Mouse (Mus musculus) neutrophil, adult 5-6 weeks (primary cell): Measurements from ENCODE around the gene Cnot3. TPM values are rescaled to one million over a fixed set of nuclear protein-coding genes. Genes with fewer than 3 reads are reported as not detected.
"Not testable (repeated sequence)": the region's sequence is repeated elsewhere in the genome, so short reads cannot be mapped to it uniquely, and the experiment has no call there.

ENCODE experiments used
- ATAC-seq: fragments of 151-379, 151-347 bp; 2 replicates; pipeline ENCODE4 v1.8.0; 2017; ENCODE audit warnings: mild to moderate bottlenecking, moderate TSS enrichment; ENCODE audit not compliant: insufficient number of reproducible peaks, poor library complexity, low FRiP score, severe bottlenecking; ENCODE audit errors: extremely low read depth
- total RNA-seq: library from RNA; stranded (forward); fragments of 200-1000 nt; gene quantifications from 2 replicates; pipeline ENCODE4 v1.2.3, GENCODE M21; 2017

Cnot3 gene
- 55.9 TPM in 2 replicates for total RNA-seq

DNA sequence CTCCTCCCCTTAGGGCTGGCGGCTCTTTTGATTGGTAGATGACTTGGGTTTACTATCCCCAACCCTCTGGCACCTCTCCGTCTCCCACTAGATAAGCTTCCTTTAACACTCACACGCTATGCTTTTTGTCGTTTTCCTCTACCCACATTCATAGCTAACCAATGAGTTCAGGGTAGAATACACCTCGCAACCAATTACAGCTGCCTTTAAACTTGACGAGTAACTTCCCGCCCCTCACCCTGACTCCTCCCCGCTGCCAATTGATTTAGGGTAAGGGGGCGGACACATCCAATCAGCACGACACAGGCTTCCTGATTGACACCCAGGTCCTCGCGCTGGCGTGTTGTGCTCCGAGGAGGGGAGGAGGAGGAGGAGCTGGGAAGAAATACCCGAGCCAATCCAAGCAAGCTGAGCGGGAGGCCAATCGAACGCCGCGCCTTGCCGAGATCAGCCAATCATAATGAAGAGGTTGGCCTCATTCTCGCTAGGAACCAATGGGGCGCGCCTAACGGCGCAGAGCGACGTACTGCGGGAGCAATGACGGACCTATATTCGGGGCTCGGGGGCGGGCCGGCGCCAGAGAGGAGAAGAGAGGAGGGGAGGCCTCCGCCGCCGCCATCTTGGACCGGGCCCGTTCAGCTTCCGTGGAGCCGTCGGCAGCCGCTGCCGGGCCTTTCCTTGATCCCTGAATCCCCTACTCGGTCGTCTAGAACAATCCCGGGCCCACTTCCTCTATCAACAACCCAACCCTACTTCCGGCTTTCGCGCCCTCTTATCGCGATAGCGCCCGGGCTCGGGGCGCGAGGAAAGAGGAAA, at the start of gene Cnot3:
Gene Cnot3, plus strand, starts transcription at position 597 of the 816 bp plus-strand sequence.
- ATAC-seq, result peak; percentile 89

DNA sequence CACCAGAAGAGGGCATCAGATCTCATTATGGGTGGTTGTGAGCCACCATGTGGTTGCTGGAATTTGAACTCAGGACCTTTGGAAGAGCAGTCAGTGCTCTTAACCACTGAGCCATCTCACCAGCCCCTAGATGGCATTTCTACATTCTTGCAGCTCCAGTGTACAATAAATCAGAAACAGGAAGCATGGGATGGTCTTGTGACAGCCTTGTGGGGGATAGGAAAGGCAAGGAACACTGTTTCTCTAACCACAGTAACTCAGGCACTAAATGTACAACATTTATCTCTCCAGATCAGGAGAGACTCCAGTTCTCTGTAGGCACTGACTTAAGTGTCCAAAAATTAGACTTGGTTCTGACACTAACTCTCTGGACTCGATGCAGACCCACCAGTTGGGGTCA, 47.3 kb upstream of the Cnot3 start:
- not testable (repeated sequence) for ATAC-seq

DNA sequence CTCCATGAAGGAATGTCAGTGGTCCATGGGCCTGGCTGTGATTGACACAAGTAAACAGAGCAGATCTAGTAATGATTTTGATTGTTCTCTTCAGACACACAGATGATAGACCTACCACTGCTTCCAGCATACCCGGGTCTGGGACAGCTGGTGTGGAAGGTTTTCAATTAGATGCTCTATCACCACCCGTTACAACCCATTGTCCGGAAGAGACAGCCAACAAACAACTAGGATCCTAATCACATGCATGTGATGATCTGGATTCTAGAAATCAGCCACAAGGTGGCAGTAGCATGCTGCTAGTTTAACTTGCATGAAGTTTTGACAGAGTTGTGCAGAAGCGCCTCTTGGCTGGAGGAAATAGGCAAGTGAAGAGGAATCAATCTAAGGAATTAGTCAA, 43.9 kb upstream of the Cnot3 start:
- peak; percentile 90 for ATAC-seq

DNA sequence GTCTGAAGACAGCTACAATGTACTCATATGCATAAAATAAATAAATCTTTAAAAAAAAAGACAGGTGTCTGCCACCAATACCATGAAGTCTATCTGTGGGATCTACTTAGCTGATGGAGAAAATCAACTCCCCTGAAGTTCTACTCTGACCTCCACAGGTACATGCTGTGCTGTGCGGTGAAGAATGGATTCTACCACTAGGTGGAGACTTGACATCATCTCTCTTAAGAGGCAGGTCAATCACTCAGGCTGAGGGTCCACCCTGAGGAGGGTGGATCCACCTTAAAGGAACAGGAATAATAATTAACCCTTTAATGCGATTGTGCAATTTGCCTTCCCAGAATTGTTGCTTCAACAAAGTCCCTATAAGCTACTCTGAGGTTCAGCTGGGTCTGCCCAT, 38.3 kb upstream of the Cnot3 start:
- ATAC-seq, result peak; percentile 44; the same call in 1 of the 2 replicates

DNA sequence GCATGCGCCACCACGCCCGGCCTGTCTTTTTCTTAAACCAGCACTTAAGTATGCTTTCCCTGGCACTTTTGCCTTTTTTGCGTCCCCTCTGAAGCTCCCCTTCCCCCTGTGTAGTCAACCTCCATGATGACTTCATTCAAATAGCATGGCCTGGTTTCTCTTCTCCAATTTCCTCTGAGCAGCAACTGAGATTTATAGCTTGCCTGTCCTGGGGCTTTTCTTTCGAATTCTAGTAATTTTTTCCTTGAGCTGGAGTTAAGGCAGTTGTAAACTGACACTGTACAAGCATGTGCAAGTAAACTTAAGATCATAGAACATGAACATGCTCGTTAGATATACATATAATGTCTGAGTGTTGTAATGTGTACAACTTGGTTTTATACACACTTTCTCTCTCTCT, 37.7 kb upstream of the Cnot3 start:
- ATAC-seq, result no peak

DNA sequence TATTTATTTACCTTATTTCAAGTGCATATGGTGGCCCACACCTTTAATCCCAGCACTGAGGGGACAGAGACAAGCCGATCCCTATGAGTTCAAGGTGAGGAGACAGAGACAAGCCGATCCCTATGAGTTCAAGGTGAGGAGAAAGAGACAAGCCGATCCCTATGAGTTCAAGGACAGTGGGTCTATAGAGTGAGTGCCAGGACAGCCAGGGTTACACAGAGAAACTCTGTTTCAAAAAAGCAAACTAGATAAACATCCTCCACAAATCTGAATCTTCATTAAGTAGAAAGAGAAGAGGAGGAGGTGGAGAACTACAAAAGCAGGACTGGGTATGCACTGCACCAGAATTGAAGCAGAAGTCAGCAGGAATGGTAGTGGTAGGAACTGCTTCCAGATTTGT, 36.4 kb upstream of the Cnot3 start:
- no peak for ATAC-seq

DNA sequence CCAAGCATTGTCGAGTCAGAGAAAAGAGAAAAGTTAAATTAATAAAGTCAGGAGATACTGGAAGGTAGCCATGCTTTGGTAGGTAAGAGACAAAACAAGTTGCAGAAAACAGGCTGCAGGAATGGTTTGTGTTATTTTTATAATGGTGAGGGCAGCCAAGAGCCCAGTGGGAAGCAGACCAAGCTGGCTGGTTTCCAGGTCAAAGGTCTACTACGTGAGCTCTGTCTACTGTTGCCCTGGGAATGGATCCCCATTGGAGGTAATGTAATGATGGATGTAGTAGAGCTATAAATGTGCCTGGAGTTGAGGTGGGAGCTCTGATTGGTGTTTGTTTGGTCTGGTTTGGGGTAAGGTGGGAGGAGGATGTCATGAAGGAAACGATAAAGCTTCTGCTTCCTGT, 36.0 kb upstream of the Cnot3 start:
- no peak for ATAC-seq

DNA sequence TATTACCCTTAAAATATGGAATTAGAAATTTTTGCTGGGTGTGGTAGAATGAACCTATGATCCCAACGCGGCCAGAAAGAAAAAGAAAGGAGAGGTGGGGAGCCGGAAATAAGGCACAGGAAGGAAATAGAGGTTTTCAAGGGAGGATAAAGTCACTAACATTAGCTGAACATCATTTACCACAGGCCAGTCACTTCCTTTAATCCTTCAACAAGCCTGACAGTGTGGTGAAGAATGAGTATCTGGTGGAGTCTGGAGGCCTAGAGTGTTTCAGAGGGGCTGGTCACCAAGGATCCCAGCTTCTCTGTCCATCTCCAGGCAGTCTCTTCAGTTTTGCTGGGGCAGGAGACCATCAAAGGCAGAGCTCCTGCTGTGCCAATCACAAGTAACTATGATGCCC, 34.6 kb upstream of the Cnot3 start:
- no peak for ATAC-seq

DNA sequence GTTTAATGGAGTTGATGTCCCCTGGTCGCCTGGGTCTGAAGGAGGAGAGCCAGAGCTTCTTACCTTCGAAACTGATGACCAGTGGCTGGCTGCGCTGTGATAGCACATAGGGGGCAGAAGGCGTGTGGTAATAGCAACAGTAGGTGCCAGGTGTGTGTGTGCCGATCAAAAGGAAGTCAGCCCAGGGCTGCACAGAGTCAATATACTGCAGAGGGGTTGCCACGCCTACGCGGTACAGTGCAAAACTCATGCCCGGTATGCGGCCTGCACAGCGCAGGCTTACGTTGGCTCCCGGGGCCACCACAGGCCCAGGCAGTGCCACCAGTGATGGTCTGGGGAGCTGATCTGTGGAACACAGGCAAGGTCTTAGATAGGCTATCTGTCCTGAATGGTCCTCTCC, 34.1 kb upstream of the Cnot3 start:
- no peak for ATAC-seq

DNA sequence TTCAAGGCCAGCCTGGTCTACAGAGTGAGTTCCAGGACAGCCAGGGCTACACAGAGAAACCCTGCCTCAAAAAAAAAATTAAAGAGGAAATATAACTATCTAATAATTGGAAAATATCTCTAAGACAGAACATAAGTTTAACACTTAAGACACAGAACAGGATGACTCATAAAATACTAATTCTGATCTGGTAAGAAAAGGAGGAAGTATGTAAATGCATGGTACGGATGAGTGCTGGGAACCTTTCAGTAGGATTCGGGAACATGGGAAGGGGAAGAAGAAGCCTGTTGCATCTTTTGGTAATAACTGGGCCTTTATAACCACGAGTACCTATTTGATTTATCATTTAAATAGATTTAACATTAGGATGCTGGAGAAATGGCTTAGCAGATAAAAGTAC, 31.0 kb upstream of the Cnot3 start:
- no peak for ATAC-seq

DNA sequence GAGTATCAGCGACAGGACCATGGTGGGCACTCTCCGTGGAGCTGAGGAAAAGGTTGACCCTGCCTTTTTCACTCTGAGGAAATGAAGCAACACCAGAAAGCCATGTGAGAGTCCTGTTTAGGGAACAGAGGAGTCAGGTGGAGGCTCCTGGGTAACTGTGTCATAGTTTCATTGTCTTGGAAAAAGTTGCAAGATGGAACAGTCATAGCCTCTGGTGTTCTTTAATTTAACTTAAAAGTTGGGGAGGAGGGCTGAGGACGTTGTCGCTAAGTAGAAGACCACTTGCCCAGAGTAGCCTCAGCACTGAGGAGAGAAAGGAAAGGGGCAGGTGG, 29.0 kb upstream of the Cnot3 start, which contains the start of gene Oscar:
Gene Oscar, minus strand, starts transcription at position 101 of the 332 bp plus-strand sequence.
- no peak for ATAC-seq

DNA sequence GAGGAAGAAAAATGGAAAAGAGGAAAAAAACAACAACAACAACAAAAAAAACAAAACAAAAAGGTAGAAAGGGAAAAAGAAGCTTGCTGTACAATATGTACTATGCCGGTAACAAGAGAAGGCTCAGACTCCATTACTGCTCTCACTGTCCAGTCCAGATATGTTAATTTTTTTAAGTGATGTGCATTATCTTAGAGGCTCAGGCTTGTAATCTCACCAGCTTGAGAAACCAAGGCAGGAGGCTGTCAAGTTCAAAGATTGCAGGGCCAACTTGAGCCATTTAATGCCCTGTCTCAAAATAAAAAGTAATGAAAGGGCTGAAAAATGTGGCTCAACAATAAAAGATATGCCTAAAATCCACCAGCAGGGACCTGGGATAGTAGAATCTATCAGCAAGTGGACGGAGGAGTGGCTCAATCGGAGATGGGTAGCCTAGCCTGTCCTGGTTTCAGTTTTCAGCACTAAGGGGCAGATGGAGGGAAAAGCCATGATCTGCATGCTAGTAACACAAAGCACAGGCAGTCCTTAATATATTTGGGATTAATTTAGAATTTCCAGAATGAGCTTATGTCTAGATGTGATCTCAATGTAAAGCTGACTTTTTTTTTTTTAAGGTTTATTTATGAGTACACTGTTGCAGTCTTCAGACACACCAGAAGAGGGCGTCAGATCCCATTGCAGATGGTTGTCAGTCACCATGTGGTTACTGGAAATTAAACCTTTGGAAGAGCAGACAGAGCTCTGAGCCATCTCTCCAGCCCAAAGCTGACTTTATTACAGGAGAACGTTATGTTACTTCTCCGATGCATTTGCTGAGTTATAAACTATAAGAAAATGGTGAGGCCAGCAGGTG, 28.5 kb upstream of the Cnot3 start:
- ATAC-seq, result no peak

DNA sequence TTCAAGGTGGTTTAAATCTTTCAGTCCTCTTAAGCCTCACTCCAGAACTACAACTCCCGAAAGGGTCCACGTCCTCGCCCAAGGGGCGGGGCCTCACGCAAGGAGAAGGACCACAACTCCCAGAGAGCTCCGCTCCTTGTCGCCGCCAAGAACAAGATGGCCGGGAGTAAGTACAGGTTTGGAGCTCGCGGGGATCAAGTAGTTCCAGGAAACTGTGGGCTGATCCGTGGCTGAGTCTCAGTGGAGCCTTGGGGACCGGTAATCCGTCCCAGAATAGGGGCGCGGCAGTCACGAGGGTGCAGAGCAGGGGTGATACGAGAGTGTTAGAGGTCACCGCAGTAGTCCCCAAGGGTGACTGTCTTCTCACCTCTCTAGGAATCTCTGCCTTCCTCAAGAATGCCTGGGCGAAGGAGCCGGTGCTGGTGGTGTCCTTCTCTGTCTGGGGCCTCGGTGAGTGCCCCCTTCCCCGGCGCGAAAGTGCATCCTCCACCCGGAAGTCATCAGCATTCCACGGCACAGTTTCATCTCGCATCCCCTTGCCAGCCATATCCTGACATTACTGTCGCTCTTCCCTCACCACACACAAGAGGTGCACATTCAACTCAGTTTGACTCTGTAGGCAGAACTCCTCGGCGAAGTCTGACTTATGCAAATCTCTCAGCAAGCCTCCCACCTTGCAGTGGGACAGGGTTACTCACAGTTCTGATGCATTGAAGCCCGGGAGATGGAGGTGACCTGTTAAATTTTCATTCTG, 27.6 kb upstream of the Cnot3 start, which contains the start of gene Ndufa3:
Gene Ndufa3, plus strand, starts transcription at position 132 of the 754 bp plus-strand sequence.
- peak; percentile 97 for ATAC-seq

DNA sequence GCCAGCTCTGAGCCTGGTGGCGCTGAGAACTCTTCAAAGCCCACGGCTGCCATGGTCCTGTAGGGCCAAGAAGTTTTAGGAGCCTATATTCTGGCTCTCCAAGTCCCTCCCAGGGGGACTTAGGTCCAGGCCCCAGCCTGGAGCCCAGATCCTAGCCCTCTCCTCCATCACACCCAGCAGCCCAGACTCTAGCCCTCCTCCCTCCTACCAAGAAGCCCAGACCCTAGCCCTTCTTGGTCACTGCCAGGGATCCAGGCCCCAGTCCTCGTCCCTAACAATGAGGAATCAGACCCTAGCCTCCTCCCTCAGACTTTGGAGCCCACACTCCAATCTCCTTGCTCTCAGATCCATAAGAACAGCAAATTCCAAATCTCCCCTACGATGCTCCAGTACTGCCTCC, 16.0 kb upstream of the Cnot3 start:
- ATAC-seq, result no peak

DNA sequence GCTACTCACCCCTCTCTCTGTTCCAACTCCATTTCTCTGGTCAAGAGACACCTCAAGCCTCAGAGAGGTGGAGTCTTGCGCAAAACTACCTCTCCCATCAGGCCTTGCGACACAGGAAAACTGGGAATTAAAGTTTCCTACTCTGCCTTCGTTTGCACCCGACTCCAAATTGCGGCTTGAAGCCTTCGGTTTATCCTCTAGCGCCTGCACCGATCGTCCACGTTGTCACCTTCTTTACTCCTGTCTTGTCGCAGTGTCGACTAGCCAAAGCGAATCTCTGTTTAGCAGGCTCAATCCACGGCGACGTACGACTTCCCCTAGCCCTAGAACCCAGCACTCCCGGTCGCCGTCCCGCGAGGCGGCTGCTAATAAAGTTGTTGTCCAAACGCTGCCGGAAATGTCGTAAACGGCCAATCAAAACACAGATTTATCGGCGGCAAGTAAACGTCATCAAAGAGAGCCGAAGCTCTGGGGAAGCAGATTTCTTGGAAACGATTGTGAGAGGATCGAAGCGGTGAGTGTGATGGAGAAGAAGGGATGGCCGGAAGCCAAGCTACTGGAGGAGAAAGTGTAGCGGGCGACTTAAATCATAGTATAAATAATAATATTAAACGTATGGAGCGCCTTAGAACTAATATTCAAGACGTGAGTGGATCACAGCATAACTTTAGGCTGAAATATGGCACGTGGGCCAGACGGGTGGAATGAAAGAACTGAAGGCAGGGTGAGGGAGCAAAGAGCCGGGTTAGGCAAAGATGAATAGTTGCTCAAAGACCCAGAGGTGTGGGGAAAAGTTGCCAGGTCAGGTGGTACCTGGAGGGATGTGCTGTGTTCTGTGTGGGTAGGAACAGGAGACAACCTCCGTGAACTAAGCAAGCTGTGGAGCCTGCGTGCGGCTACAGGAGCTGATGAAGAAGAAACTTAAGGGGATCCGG, 15.3 kb upstream of the Cnot3 start, which contains the start of the genes Tfpt and Prpf31:
Gene Tfpt, minus strand, starts transcription at position 387 of the 935 bp plus-strand sequence.
Gene Prpf31, plus strand, starts transcription at position 443 of the 935 bp plus-strand sequence.
- peak; percentile 93 for ATAC-seq

DNA sequence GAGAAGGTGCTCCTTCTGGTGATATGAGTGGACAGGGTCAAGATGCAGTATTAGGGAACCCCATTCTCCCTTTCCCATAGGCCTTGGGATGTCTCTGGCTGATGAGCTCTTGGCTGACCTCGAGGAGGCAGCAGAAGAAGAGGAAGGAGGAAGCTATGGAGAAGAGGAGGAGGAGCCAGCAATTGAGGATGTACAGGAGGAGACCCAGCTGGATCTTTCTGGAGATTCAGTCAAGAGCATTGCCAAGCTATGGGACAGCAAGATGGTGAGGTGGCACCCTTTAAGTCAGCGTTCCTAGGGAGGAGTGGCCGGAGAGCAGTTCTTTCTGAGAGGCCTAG, 14.6 kb upstream of the Cnot3 start:
- ATAC-seq, result no peak

DNA sequence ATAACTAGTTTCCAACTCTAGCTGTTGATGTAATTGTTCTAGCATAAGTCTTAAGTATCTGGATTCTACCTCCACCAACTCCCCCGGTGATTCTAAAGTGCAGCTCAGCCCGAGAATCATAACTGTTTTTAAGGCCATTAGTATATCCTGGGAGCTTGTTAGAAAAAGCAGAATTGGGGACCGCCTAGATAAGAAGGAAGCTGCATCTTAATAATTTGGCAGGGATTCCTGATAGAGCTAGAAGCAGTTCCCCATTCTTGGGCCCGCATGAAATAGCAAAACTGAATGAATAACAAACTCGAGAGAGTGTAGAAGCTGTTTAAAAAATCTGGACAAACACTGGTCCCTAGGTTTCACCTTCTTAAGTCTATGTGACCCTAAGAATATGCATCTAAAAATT, 1.7 kb upstream of the Cnot3 start:
- ATAC-seq, result no peak

DNA sequence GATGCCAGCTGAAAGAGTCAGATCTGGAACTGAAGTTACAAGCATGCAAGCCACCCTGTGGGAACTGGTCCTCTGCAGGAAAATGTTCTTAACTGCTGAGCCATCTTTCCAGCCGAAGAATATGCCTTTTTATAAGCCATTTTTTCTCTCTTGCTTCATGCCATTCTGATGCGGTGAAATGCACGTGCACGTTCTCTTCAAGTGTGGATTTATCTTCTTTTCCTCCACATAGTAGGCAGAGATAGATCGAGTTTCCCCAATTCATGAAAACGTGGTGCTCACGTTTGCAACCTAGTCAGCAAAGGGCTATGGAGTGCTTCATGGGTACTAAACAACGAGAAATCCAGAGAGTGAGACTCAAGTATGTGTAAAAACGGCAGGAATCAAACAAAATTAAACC, 1.2 kb upstream of the Cnot3 start:
- ATAC-seq, result no peak
